Mouse (Mus musculus) limb, embryonic 11.5 days (tissue): ENCODE results near the gene Sel1l. TPM values are rescaled to one million over a fixed set of nuclear protein-coding genes. Genes with fewer than 3 reads are reported as not detected.

ENCODE experiments used
- ATAC-seq: fragments of 200-750 bp; cut with Nextera tagmentation; 2 replicates; pipeline ENCODE4 v1.8.0; 2017; ENCODE audit warnings: low read depth; ENCODE audit not compliant: insufficient number of reproducible peaks, low FRiP score, low TSS enrichment
- DNase-seq: peaks from one replicate; pipeline ENCODE4 v3.0.0-alpha.2; 2015; ENCODE audit warnings: low spot score
- H3K27ac ChIP-seq: fragments of 300-500 bp; sonication (generic); replicated peaks from 2 replicates; pipeline ENCODE4 v1.5.1; 2014; ENCODE audit warnings: low read depth, mild to moderate bottlenecking, low read length
- H3K27me3 ChIP-seq: fragments of 300-500 bp; sonication (generic); 2 replicates; pipeline ENCODE4 v1.6.1; 2014; ENCODE audit warnings: mild to moderate bottlenecking, low read length, mixed read lengths; ENCODE audit not compliant: control insufficient read depth, insufficient read depth
- H3K36me3 ChIP-seq: fragments of 300-500 bp; sonication (generic); 2 replicates; pipeline ENCODE4 v1.6.1; 2014; ENCODE audit warnings: mild to moderate bottlenecking, low read length, moderate library complexity, mixed read lengths; ENCODE audit not compliant: control insufficient read depth, insufficient read depth
- H3K4me1 ChIP-seq: fragments of 300-500 bp; sonication (generic); 2 replicates; pipeline ENCODE4 v1.6.1; 2014; ENCODE audit warnings: low read length, mixed read lengths; ENCODE audit not compliant: control insufficient read depth, insufficient read depth
- H3K4me2 ChIP-seq: fragments of 300-500 bp; sonication (generic); 2 replicates; pipeline ENCODE4 v1.6.1; 2014; ENCODE audit warnings: low read depth, mild to moderate bottlenecking, moderate library complexity; ENCODE audit not compliant: severe bottlenecking
- H3K4me3 ChIP-seq: fragments of 300-500 bp; sonication (generic); 2 replicates; pipeline ENCODE4 v1.5.1; 2014; ENCODE audit warnings: low read depth, low read length
- H3K9ac ChIP-seq: fragments of 300-500 bp; sonication (generic); 2 replicates; pipeline ENCODE4 v1.6.1; 2014; ENCODE audit warnings: mild to moderate bottlenecking, low read length
- H3K9me3 ChIP-seq: fragments of 300-500 bp; sonication (generic); 2 replicates; pipeline ENCODE4 v1.6.1; 2016; ENCODE audit warnings: low read length; ENCODE audit not compliant: control insufficient read depth
- WGBS: fragments of 180-500 bp; shearing (Covaris S2); extraction: QIAGEN DNeasy Blood & Tissue Kit; methylation state at CpG from one replicate; pipeline ENCODE4 v1.1.7; 2014; 5-methylcytosine and 5-hydroxymethylcytosine counted together
- polyA plus RNA-seq: library from polyadenylated mRNA; unstranded; fragments of >200 nt; fragmentation: Nextera tagmentation; extraction: Ambion mirVana; gene quantifications from 2 replicates; pipeline ENCODE4 v1.2.1, GENCODE M21; 2014

The Sel1l gene
- polyA plus RNA-seq, 1 experiment from 2014 or later = 64.9 TPM

- Histone ChIP-seq H3K36me3 (peaks cover 21% of the 10 kb centered on the region), H3K4me2 (no peak overlapping the region), H3K27ac (no peak overlapping the region), H3K27me3 (no peaks in the 10 kb centered on the region), H3K4me3 (no peak overlapping the region), H3K9me3 (no peaks in the 10 kb centered on the region), H3K9ac (no peak overlapping the region), H3K4me1 (no peaks in the 10 kb centered on the region)
- no peak for ATAC-seq
- no peak for DNase-seq
- 92% methylated on average over 7 of the region's 7 CpGs for WGBS
Measured at GRCm38 (mm10) chr12:91837401-91838065, 11.4 kb downstream of the Sel1l start.

- no peaks in the 10 kb centered on the region for H3K27me3 ChIP-seq
Measured at GRCm38 (mm10) chr12:91833939-91834333, 15.0 kb downstream of the Sel1l start.

GRCm38 (mm10) chr12:91833237-91833938 lies 15.6 kb downstream of the Sel1l start:
- WGBS = 93% methylated on average over 3 of the region's 3 CpGs

More at GRCm38 (mm10) chr12:91833939-91834333, 15.0 kb downstream of the Sel1l start:
- Histone ChIP-seq H3K27ac (no peak overlapping the region), H3K4me2 (no peak overlapping the region), H3K9ac (no peak overlapping the region), H3K4me1 (no peaks in the 10 kb centered on the region), H3K9me3 (no peaks in the 10 kb centered on the region), H3K4me3 (no peak overlapping the region), H3K36me3 (peaks cover 11% of the 10 kb centered on the region)
- DNase-seq = no peak
- ATAC-seq = no peak
- 49% methylated on average over 5 of the region's 5 CpGs for WGBS

GRCm38 (mm10) chr12:91831410-91831809 lies 17.5 kb downstream of the Sel1l start:
- H3K9me3 ChIP-seq = no peaks in the 10 kb centered on the region
- DNase-seq = no peak
- H3K36me3 ChIP-seq = peaks cover 8% of the 10 kb centered on the region
- H3K9ac ChIP-seq = no peak overlapping the region
- H3K27ac ChIP-seq = no peak overlapping the region
- no peak overlapping the region for H3K4me3 ChIP-seq
- no peaks in the 10 kb centered on the region for H3K27me3 ChIP-seq
- H3K4me2 ChIP-seq = no peak overlapping the region
- no peak for ATAC-seq
- no peaks in the 10 kb centered on the region for H3K4me1 ChIP-seq
- 94% methylated on average over 7 of the region's 7 CpGs for WGBS

More at GRCm38 (mm10) chr12:91833237-91833938, 15.6 kb downstream of the Sel1l start:
- Histone ChIP-seq H3K27ac (no peak overlapping the region), H3K9ac (no peak overlapping the region), H3K4me3 (no peak overlapping the region), H3K9me3 (no peaks in the 10 kb centered on the region), H3K4me2 (no peak overlapping the region), H3K4me1 (no peaks in the 10 kb centered on the region), H3K27me3 (no peaks in the 10 kb centered on the region), H3K36me3 (peaks cover 8% of the 10 kb centered on the region)
- DNase-seq (no peak), ATAC-seq (no peak)

GRCm38 (mm10) chr12:91820461-91820860 lies 28.5 kb downstream of the Sel1l start:
- DNase-seq (no peak), ATAC-seq (no peak)
- no peak overlapping the region for H3K27ac ChIP-seq
- H3K36me3 ChIP-seq = peaks cover 12% of the 10 kb centered on the region
- no peak overlapping the region for H3K4me3 ChIP-seq
- H3K4me1 ChIP-seq = no peaks in the 10 kb centered on the region
- 93% methylated on average over 12 of the region's 12 CpGs for WGBS
- H3K9me3 ChIP-seq = no peaks in the 10 kb centered on the region
- H3K9ac ChIP-seq = no peak overlapping the region
- no peaks in the 10 kb centered on the region for H3K27me3 ChIP-seq
- no peak overlapping the region for H3K4me2 ChIP-seq

- no peaks in the 10 kb centered on the region for H3K27me3 ChIP-seq
- 89% methylated on average over 4 of the region's 4 CpGs for WGBS
- peaks cover 13% of the 10 kb centered on the region for H3K36me3 ChIP-seq
- H3K9ac ChIP-seq = no peak overlapping the region
- DNase-seq = no peak
- no peak overlapping the region for H3K27ac ChIP-seq
- H3K4me1 ChIP-seq = no peaks in the 10 kb centered on the region
- no peak overlapping the region for H3K4me2 ChIP-seq
- ATAC-seq = no peak
- H3K9me3 ChIP-seq = no peaks in the 10 kb centered on the region
- no peak overlapping the region for H3K4me3 ChIP-seq
Measured at GRCm38 (mm10) chr12:91818726-91819125, 30.2 kb downstream of the Sel1l start.

- Histone ChIP-seq H3K9ac (no peak overlapping the region), H3K4me2 (no peak overlapping the region), H3K4me3 (no peak overlapping the region), H3K27me3 (no peaks in the 10 kb centered on the region), H3K9me3 (no peaks in the 10 kb centered on the region), H3K36me3 (peaks cover 10% of the 10 kb centered on the region), H3K27ac (no peak overlapping the region), H3K4me1 (no peaks in the 10 kb centered on the region)
- DNase-seq (peak; percentile 76), ATAC-seq (peak; percentile 29; the same call in 1 of the 2 replicates)
- 32% methylated on average over 10 of the region's 10 CpGs for WGBS
Measured at GRCm38 (mm10) chr12:91815990-91816389, 33.0 kb downstream of the Sel1l start.

GRCm38 (mm10) chr12:91815552-91815951 lies 33.4 kb downstream of the Sel1l start:
- no peaks in the 10 kb centered on the region for H3K9me3 ChIP-seq
- WGBS = 96% methylated on average over 11 of the region's 11 CpGs
- no peak overlapping the region for H3K4me3 ChIP-seq
- no peaks in the 10 kb centered on the region for H3K27me3 ChIP-seq
- DNase-seq (no peak), ATAC-seq (no peak)
- H3K27ac ChIP-seq = no peak overlapping the region
- peaks cover 13% of the 10 kb centered on the region for H3K36me3 ChIP-seq
- no peaks in the 10 kb centered on the region for H3K4me1 ChIP-seq
- H3K4me2 ChIP-seq = no peak overlapping the region
- no peak overlapping the region for H3K9ac ChIP-seq
